Mouse (Mus musculus) liver (tissue): Measurements from ENCODE around the gene Mrpl44.
A peak's percentile ranks its signal among the peaks of the same experiment; 100 is the strongest.

Experiments
- DNase-seq: peaks from one replicate; pipeline ENCODE4 v3.0.0-alpha.2; 2020; ENCODE audit warnings: mixed read lengths

Mrpl44 gene

DNA sequence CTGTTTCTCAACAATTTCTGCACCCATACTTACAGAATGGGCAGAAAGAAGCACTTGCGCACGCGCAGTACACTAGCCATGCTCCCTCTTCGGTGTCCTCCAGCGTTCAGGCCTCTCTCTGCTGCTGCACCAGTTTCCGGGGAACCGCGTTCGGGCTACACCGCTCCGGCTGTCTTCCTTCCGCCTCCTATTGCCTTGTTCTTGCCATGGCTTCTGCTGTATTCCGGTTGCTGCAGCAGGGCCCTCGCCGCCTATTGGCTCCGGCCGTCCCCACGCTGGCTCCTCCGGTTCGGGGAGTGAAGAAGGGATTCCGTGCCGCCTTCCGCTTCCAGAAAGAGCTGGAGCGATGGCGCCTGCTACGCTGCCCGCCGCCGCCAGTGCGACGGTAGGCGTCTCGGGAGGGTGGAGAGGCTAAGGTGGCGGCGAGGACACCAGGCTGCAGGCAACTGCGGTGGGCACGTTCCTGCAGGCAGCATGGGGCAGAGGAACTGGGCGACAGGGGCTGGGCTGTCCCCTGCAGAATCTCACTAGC lies at the start of gene Mrpl44, which contains the start of gene Wdfy1:
Mrpl44 (plus strand) TSS at position 92 of the 532 bp plus-strand sequence.
Wdfy1 (minus strand) TSS at position 217 of the 532 bp plus-strand sequence.
- DNase-seq, result peak; percentile 92

GRCm38 (mm10) chr1:79734794-79735193 lies 41.0 kb upstream of the Mrpl44 start:
- DNase-seq, result no peak

DNA sequence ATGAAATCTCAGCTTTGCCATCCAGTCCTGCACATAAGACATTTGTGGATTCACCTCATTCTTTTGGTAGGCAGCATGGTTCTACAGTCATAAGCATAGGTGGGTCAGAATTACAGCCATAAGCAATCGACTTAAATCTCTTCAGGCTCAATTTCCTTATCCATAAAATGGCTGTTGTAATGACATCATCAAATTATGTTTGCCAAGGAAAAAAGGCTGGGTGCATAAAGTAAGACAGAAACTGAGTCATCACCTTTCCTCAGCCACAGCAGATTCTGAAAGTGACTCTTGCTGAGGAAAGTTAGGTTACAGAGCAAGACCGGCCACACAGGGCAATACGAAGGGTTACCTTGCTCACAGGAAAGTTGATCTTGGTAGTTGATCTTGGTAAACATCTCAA lies 39.4 kb upstream of the Mrpl44 start:
- no peak for DNase-seq

GRCm38 (mm10) chr1:79739726-79740125 lies 36.1 kb upstream of the Mrpl44 start:
- DNase-seq, result no peak

DNA sequence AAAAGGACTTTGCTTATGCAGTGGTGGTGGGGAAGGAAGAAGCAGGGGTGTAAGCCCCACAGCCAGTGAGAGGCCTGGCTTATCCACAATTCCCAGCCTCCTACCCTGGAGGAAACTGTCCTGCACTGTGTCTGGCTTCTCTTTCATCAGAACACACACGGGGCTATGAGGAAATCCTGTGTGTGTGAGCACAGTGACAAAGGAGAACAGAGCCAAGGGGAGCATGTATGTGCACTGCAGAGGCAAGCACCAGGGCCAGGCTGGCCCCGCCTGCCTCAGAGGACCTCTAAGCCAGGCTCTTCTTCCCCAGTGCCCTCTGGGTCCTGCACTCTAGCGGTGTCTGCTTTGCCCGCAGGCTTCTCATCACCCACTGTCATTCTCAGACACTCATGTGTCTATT lies 34.8 kb upstream of the Mrpl44 start:
- no peak for DNase-seq

DNA sequence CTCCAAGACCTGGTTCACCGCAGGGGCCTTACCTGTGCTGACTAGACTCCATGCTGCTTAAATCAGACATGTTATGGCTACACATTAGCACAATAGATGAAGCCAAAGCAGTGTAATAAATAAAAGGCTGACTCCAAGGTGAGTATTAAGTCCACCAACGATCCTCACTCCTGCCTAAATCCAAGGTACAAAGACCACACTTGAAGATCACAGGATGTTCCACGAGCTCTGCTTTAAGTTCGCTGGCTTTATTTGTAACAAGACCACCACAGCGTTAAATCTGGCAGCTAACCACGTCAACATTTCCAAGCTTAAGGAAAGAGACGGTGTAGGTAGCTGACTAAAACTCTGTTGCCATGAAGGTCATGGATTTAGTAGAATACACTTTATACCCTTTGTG lies 32.9 kb upstream of the Mrpl44 start:
- DNase-seq, result no peak

- no peak for DNase-seq
Observed at GRCm38 (mm10) chr1:79743385-79743784, 32.4 kb upstream of the Mrpl44 start.

GRCm38 (mm10) chr1:79746056-79746455 lies 29.8 kb upstream of the Mrpl44 start:
- DNase-seq, result no peak

DNA sequence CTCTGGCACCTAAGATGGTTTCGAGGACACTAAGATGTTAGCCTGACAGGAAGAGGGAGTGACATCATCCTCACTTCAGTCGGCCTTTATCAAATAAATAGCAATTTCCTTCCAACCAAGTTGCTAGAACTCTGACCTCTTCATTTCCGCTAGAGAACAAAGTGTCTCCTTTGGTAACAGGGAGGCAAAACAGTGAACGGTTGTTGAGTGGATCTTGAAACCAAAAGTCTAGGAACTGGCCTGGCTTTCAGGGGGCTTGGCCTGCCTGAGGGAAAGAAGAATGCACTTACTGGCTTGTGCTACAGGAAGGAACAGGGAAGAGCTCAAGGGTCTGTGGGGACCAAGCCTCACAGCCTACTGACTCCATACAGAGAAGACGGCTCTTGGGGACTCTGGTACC lies 24.6 kb upstream of the Mrpl44 start:
- no peak for DNase-seq

DNA sequence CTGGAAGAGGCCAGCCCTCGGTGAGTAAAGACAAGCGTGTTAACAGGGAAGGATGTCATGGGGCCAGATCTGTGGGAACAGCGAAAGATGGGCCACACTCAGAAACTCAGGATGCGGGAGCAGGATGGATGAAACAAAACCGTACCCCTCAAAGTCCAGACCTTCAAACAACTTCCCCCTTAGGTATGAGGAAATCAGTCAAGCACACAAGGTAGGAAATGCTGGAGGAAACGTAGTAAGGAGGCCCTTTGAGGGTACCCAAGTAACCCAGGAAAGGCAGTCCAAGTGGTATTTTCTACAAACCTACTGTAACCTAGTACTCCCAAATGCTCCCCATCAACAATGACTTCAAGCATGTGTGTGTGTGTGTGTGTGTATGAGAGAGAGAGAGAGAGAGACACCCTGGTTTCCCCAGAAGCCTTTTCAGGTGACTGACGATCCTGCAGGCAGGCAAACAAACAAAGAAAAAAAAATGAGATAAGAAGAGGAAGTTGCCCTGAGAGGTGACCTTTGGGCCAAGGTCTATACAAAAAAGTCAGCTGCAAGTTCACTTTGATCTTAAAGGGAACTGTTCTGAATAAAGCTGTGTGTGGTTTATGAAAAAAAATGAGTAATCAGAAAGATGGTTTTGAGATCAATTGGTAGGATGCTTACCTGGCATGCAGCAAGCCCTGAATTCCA lies 23.7 kb upstream of the Mrpl44 start:
- DNase-seq, result no peak

DNA sequence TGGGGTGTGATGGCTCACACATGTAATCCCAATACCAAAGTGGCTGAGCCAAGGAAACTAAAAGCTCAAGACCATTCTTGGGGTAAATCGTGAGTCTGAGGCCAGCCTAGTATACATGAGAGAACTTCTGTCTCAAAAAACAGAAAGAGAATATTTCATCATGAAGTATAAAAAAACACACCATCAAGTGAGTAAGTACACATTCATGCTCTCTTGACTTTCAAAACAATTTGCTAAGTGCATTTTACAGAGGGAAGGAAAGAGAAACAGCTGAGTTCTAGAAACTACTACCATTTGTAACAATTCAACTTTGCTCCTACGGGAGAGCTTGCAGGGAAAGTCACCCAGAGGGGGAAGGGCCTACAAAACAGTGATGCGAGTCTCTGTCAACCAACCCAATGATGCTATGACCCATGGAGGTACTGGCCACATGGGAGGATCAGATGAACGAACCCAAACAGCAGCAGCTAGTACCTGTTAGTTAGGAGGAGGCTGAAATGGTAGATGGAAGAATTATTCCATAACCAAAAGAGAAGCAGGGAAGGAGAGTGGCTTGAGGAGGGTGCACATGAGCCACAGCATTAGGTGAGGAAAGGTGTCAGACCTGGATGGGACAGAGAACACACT lies 23.0 kb upstream of the Mrpl44 start:
- DNase-seq, result no peak

GRCm38 (mm10) chr1:79753456-79753855 lies 22.4 kb upstream of the Mrpl44 start:
- no peak for DNase-seq

DNA sequence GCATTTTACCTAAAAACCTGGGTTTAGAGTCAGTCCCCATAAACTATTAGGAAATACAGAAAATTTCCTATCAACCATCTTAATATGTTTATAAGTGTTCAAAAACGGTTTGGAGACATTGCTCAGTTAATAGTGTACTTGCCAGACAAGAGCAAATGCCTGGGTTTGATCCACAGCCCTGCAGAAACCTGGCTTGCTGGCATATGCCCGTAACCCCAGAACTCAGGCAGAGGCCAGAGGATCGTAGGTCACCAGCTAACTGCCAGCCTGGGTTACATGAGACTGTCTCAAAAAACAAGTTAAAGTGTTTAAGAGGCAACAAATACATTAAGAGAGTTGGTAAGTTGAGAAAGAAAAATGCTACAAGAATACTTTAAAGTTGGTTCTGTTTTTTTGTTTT lies 20.9 kb upstream of the Mrpl44 start:
- DNase-seq, result no peak

GRCm38 (mm10) chr1:79755376-79755775 lies 20.4 kb upstream of the Mrpl44 start:
- no peak for DNase-seq

GRCm38 (mm10) chr1:79756417-79756816 lies 19.4 kb upstream of the Mrpl44 start:
- no peak for DNase-seq

DNA sequence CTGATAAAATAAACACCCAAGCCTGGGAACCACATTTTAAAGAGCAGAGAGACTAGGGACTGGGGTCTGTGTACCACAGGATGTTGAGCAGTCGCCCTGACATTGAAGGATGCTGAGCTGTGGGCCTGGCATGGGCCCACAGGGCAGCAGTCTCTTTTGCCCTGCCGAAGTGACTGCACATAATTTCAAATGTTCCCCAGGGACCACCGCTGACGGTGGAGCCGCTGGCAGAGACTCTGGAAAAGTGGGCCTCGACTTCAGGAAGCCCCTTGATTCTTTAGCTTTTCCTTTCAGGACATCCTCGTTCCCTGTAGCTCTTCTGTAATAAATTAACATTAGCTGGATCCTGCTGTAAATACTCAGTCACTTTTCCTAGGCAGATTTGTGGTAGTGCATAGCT lies 18.7 kb upstream of the Mrpl44 start:
- no peak for DNase-seq

DNA sequence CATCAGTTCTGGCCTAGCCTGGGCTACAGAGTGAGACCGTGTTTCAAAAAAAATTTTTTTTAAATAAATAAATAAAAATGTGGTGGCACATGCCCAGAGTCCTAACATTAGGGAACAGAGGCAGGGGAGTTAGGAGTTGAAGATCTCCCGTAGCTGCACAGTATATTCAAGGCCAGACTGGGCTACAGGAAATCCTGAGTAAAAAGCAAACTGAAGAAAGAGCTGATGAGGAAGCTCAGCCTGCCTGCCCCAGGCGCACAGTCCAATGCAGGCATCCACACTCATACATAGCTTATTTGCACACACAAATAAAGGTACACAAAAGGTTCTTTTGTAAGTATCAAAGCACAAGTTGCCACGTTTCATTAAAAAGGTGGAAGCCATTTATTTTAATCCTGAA lies 18.2 kb upstream of the Mrpl44 start:
- DNase-seq, result no peak

GRCm38 (mm10) chr1:79759006-79759405 lies 16.8 kb upstream of the Mrpl44 start:
- DNase-seq, result no peak

DNA sequence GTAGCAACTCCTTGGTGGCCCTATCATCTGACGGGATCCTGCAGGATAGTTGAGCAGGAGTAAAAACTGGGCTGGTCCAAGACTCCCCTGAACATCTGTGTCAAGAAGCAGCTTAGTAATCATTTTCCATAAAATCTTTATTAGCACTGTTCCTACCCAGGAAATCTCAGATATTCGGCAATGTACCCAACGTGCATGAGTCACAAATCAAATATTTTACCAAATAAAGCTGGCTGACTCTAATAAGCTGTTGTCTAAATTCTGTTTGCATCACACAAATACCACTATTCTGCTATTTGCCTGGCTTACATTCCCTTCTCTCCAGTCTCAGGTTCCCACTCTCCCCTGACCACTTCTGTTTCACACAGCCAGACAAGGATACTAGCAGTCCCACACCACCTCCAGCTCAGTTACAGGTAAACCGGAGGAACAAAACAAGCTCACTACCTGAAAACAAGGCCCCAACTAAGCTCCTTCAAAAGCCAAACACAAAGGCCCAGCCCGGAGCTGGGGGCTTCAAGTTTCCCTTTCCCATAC lies 16.3 kb upstream of the Mrpl44 start:
- DNase-seq, result no peak

GRCm38 (mm10) chr1:79760656-79761055 lies 15.2 kb upstream of the Mrpl44 start:
- DNase-seq, result peak; percentile 6

GRCm38 (mm10) chr1:79761106-79761916 lies 14.5 kb upstream of the Mrpl44 start:
- DNase-seq, result peak; percentile 83

DNA sequence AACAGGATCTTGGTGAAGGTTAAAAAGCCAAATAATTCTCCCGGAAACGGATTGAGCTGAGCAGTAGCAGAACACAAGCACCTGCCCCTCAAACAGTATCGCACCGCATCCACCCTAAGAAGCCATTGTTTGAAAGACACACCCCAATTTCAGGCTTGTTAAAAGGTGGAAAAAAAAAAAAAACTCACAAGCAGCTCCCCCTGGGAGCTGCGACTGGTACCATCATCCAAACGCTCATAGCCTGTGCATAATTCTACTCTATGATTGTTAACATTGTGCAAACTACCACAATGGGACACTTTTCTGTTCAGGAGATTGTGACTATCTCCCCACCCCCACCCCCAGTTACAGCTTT lies 13.9 kb upstream of the Mrpl44 start:
- DNase-seq, result no peak
